ENCODE assay signal across 7 mouse cellular contexts in genomic region chr15:80497733-80498132, GRCm38 (mm10).
DNase-seq lines count a peak whose midpoint lies in the region; ATAC-seq and TF ChIP-seq lines count a peak whose summit lies in the region.
"Not testable (repeated sequence)": the region's sequence is repeated elsewhere in the genome, so short reads cannot be mapped to it uniquely, and the experiment has no call there.

No protein-coding gene starts in this region.

- H3K4me1 ChIP-seq in liver, adult 2 months (ENCODE audit: control insufficient read depth, insufficient read depth, low read length), result not testable (repeated sequence)
- peaks cover 12% of the 10 kb centered on the region for H3K4me1 ChIP-seq in spleen, adult 2 months (ENCODE audit: control insufficient read depth, insufficient read depth, insufficient read length)

- TF ChIP-seq POLR2A in liver, adult 2 months (IDR thresholded peaks at IDR 0.05; ENCODE audit: extremely low read depth, insufficient read depth, low read length); spleen, adult 2 months (IDR thresholded peaks at IDR 0.05; ENCODE audit: low read depth, low read length): not testable (repeated sequence)

- DNase-seq in B cell, adult 2 months, result peak; percentile 77 to 83
- peak; percentile 50 for DNase-seq in MEL-GATA-1-ER (ENCODE audit: extremely low read depth, low read depth)
- peak; percentile 16 for DNase-seq in heart, adult 8-10 months (ENCODE audit: low spot score)
- DNase-seq in liver, adult 2 months (ENCODE audit: extremely low read depth, low read depth, low spot score), result peak; percentile 12
- DNase-seq in spleen, adult 2 months (ENCODE audit: low read depth in 1 of 2, low spot score in 2 of 2), result peak; percentile 49 to 56

- H3K9ac ChIP-seq in liver, adult 2 months (ENCODE audit: low read depth, low read length), result not testable (repeated sequence)

- H3K27me3 ChIP-seq in liver, adult 2 months (ENCODE audit: control insufficient read depth, insufficient read depth, low read length); spleen, adult 2 months (ENCODE audit: control insufficient read depth, insufficient read depth, low read length): not testable (repeated sequence)

- not testable (repeated sequence) for H3K36me3 ChIP-seq in liver, adult 2 months (ENCODE audit: control insufficient read depth, insufficient read depth, low read length); spleen, adult 2 months (ENCODE audit: control insufficient read depth, insufficient read depth, low read length)

- H3K4me3 ChIP-seq in liver, adult 2 months (ENCODE audit: insufficient read depth, low read depth, low read length); spleen, adult 2 months (ENCODE audit: extremely low read depth, insufficient read depth, insufficient read length): not testable (repeated sequence)

- ATAC-seq in megakaryocyte, adult 5-6 weeks (ENCODE audit: poor library complexity, severe bottlenecking), result peak; percentile 93
- ATAC-seq in neutrophil, adult 5-6 weeks (ENCODE audit: extremely low read depth, insufficient number of reproducible peaks, low FRiP score, poor library complexity, severe bottlenecking), result peak; percentile 84

- H3K27ac ChIP-seq in liver, adult 2 months (replicated peaks; ENCODE audit: insufficient read depth, low read depth, low read length); spleen, adult 2 months (ENCODE audit: insufficient read depth, low read length): not testable (repeated sequence)

- TF ChIP-seq CTCF in liver, adult 2 months (IDR thresholded peaks at IDR 0.05; ENCODE audit: low read depth, low read length); spleen, adult 2 months (IDR thresholded peaks at IDR 0.05; ENCODE audit: extremely low read depth, insufficient read depth, insufficient read length, insufficient replicate concordance): not testable (repeated sequence)

- not testable (repeated sequence) for H3K79me2 ChIP-seq in liver, adult 2 months (ENCODE audit: control insufficient read depth, insufficient read depth, low read length)

- WGBS in liver, adult 2 months, result 68% methylated on average over 3 of the region's 3 CpGs
- 8% methylated on average over 3 of the region's 3 CpGs for WGBS in spleen, adult 2 months

Comparison
In these comparisons a context has a peak if more than half of its experiments do, and no peak if none do; other contexts are left out.
1. DNase-seq: peak in every context shown above with its lines; median percentile 80 in B cell, adult 2 months; 52 in spleen, adult 2 months; 50 in MEL-GATA-1-ER; 16 in heart, adult 8-10 months; 12 in liver, adult 2 months.